Mouse (Mus musculus): ENCODE measurements around the gene Prrt1.

The Prrt1 gene

DNA sequence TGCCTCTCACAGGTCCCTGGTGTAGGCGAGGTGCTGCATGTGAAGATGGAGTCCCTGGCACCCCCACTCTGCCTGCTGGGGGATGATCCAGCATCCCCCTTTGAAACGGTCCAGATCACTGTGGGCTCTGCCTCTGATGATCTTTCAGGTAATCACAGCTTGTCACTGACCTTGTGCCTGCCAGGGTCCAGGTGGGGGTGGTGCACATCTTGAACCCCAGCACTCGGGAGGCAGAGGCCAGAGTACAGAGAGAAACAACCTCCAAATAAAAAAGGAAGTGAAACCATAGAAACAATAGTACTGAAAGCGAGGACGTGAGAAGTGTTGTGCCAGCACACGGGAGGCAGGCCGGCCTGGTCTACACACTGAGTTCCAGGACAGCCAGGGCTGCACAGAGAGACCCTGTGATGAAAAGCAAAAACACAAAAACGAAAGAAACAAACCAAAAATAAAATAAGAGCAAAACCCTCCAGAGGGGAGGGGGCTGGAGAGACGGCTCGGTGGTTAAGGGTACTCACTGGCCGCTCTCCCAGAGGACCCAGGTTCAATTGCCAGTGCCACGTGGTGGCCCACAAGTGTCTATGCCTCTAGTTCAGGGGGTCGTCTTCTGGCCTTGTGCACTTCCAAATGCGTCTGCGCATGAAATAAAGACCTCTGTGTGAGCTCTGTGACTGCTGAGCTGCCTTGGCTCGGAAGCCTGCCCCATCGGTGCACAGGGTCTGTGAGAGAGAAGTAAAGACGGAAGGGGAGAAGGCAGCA lies 20.0 kb downstream of the Prrt1 start:
- no peak for DNase-seq (ENCODE audit: low spot score)

DNA sequence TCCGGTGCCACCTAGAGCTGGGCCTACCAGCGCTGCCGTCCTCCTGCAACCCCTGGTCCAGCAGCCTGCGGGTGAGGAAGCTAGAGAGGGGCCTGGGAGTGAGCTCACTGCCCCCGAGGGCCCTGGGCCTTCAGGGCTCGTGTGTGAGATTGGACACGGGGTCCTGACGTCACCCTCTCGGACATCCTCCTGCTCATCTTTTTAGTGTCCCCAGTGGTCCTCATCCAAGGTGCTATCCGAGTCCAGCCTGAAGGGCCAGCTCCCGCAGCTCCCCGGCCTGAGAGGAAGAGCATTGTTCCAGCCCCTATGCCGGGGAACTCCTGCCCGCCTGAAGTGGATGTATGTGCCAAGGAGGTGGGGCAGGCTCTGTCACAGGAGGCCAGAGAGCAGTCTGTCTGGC lies 21.4 kb downstream of the Prrt1 start:
- DNase-seq (ENCODE audit: low spot score) = no peak

DNA sequence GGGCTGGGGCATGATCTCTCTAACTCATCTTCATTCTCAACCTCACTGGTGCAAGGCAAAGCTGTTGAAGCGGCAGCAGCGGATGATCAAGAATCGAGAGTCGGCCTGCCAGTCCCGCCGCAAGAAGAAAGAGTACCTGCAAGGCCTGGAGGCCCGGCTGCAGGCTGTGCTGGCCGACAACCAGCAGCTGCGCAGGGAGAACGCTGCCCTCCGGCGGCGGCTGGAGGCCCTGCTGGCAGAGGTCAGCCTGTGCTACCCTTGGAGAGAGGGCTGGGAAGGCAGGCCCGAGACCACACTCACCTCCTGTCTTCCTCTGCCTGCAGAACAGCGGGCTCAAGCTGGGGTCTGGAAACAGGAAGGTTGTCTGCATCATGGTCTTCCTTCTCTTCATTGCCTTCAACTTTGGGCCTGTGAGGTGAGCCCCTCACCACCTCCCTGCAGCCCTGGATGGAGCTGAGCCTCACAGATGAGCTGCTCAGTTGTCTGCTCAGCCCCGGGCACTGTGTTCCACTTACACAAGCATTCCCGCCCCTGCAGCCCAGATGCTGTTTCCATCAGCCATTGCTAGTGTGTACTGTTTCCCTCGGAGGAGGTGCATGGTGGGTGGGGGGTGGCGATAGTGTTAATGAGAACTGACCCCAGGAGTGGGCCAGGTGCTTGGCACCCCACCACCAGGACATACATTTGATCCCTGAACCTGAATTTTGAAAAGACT lies 22.3 kb downstream of the Prrt1 start:
- DNase-seq (ENCODE audit: low spot score) = peak; percentile 77

DNA sequence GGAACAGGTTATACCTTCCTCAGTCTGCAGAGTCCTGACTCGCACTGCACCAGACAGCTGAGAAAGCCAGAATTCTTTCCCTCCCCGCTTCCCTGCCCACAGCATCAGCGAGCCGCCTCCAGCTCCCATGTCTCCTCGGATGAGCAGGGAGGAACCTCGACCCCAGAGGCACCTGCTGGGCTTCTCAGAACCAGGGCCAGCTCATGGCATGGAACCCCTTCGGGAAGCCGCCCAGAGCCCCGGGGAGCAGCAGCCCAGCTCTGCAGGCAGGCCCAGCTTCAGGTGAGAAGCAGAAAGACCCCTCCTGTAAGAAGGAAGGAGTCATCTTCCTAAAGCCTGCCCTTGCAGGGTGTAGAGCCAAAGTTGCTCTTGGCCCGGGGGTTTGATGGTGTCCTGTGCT lies 23.2 kb downstream of the Prrt1 start:
- DNase-seq (ENCODE audit: low spot score) = no peak

DNA sequence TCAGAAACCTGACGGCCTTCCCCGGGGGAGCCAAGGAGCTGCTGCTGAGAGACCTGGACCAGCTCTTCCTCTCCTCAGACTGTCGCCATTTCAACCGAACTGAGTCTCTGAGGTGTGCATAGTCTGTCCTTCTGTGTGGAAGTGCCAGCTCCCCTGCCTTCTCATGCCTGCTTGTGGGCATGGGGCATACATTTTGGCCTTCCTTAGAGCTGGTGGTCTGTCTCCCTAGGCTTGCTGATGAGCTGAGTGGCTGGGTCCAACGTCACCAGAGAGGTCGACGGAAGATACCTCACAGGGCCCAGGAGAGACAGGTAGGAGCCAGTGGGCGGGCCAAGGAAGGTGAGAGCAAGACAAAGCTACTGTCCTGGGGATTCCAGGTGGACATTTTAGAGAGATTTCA lies 23.7 kb downstream of the Prrt1 start:
- no peak for DNase-seq (ENCODE audit: low spot score)

DNA sequence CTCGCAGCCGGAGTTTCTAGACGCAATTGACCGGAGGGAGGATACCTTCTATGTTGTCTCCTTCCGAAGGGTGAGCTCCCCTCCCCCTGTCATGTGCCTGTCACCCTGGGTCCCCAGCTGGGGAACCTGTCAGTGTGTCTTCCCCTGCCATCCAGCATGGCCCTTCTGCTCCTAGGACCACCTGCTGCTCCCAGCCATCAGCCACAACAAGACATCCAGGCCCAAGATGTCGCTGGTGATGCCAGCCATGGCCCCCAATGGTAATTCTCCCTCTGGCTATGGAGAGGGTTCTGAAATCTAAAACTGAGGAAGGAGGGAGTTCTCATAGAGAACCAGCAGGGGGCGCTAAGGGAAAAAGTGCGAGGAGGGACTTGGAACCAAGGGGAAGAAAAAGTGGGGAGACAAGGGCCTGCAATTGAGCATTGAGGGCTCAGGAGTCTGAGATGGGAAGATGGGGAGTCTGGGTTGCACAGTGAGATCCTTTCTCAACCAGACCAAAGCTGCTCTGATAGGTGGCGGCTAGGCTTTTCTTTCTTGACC lies 24.5 kb downstream of the Prrt1 start:
- DNase-seq (ENCODE audit: low spot score) = peak; percentile 78

DNA sequence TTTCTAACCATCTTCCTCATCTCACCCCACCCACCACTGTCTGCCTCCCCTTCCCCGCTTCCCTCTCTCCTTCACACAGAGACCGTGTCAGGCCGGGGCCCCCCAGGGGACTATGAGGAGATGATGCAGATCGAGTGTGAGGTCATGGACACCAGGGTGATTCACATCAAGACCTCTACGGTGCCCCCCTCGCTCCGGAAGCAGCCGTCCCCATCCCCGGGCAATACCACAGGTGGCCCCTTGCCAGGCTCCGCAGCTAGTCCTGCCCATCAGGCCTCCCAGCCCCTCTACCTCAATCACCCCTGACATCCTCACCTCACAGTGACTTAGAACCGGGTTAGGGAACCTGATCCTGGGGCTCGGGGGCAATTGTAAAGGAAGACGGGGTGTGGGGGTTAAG lies 25.1 kb downstream of the Prrt1 start:
- DNase-seq (ENCODE audit: low spot score) = peak; percentile 49

DNA sequence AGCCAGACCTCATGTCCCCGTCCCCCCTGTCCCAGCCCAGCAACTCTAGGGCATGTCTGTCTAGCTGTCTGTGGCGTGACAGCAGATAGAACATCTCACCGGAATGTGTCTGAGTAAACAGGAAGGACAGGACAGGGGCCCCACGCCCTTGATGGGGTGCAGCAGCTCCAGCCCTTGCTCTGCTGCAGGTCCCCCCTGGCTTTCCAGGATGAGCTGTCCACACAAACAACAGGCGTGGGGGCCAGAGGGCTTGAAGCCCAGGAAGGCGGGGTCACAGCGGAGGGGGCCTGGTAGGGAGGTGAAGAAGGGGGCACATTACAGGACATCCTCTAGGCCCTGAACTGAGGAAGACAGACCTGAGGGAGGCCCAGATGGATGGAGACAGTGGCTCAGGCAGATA lies 25.8 kb downstream of the Prrt1 start:
- DNase-seq (ENCODE audit: low spot score) = peak; percentile 29

DNA sequence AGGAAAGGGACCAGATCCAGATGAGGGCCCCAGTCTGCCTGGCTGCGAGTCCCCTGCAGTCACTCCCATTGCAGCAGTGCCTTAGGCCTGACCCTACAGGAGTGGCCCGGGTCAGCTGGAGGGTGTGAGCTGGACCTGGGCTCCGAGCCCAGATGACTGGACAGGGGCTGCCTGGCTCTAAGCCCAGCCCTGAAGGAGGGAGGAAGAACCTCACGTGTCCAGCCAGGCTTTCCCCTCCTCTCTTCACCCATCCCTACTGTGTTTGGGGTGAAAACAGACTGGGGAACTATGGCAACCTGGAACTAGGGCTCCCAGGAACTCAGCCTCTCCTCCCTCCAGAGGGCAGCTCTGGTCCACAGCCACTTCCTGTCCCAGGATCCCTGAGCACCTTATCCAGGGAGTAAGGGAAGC lies 26.3 kb downstream of the Prrt1 start:
- DNase-seq (ENCODE audit: low spot score) = peak; percentile 98

DNA sequence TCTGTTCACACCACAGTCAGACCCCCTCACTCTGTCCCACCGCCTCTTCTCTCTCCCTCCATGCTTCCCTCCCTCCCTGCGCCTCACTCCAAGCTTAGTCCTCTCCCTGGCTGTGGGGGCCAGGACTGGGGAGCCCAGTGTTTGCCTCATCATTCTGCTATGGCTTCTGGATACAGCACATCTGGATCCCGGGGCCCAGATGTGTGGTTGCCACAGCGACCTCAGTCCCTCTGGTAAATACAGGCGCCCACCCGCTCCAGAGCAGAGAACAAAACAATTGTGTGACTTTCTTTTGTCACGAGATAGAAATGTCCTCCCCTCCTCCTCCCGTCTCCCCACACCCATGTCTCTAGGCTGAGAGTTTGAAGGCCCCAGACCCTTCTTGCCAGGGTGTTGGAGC lies 27.3 kb downstream of the Prrt1 start:
- DNase-seq (ENCODE audit: low spot score) = no peak

DNA sequence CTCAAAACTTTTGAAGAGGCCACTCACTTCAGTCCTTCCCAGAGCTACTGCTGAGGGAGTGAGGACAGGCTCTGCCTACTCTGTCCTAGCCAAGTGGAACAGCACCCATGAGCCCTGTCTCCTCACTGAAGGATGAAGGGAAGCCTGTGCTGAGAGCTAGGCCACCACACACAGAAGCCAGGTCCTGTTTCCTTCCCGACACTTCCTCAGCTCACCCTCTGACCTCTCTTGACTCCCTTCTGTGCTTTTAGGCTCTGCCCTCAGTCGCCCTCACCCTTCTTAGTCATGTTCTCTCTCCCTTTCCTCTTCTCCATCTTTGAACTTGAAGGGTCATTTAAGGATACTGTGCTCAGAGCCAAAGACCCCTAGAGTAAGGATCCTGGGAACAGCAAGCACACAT lies 27.9 kb downstream of the Prrt1 start:
- no peak for DNase-seq (ENCODE audit: low spot score)

DNA sequence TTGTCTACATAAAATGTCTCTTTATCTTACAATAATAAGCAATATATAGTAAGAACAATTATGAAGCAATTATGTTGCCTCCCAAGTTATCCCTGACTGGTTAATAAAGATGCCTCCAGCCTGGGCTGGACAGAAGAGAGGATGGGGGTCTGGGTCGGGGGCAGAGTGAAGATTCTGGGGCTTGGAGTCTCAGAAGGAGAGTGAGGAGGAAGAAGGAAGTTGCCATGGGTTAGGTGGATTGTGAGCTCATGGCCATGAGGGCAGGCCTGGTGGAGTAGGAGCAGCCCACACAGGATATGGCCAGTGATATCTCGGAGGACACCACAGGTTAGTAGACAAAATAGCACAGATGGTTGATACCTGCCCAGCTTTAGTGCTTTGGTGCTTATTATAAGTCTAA lies 28.8 kb downstream of the Prrt1 start:
- no peak for DNase-seq (ENCODE audit: low spot score)

DNA sequence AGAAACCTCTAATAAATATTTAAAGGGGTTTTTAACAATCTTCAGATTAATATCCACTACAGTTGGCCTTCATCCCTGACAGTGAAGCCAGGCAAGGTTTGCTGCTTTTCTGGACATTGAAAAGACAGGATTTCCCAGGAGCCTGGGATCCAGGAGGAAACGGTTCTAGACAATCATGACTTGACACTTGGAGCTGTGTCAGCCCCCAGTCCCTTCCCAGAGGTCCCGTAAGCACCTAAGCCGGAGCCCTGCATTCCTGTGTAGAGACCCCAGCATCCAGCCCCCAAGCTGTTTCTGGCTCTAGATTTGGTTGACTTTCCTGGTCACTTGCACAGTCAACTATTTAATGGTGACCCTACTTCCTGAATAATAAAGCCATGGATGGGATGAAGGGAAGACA lies 29.3 kb downstream of the Prrt1 start:
- DNase-seq (ENCODE audit: low spot score) = no peak

DNA sequence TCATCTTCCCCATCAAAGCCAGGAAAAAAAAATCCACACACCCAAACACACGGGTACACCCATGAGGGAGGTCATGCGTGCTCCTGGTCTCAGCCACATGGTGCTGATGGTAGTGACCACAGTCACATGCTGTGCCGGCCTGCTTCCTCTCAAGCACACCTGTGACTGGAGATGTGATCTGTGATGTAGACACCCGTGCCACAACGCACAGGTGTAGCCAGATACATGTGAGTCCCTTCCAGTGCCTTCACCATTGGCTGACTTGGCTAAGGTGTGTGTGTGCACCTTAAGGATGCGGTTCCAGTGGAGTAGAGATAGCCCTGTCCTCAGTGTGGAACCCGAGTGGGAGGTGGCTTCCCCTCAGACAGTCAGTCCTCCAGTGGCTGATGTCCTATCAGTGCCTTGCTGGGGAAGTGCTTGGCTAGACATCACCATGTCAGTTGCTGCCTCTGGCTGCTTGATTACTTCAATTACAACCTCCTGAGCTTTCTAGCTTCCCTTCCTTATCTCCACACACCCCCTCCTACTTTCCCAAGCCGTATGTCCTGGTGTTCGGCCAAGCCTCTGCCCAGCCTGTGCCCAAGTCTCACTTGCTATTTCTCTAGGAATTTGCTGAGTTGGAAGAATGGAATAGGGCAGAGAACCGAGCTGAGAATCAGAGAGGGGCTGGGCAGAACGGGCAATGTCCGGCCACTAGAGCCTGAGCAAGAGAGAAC lies 30.0 kb downstream of the Prrt1 start:
- DNase-seq (ENCODE audit: low spot score) = peak; percentile 18

DNA sequence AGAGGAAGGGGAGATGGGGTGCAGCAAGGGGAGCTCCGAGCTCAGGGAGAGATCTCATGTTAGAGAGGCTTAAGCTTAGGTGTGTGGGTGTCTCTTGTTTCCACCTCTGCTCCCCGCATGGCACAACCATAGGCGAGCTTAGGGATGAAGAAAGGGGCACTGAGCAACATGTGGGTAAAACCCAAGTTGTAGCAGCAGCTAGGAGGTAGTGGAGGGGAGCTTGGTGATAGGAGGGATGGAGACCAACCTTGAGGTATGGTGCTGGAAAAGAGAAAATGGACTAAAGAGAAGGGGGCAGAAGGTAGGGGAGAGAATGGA lies 30.5 kb downstream of the Prrt1 start:
- no peak for DNase-seq (ENCODE audit: low spot score)

DNA sequence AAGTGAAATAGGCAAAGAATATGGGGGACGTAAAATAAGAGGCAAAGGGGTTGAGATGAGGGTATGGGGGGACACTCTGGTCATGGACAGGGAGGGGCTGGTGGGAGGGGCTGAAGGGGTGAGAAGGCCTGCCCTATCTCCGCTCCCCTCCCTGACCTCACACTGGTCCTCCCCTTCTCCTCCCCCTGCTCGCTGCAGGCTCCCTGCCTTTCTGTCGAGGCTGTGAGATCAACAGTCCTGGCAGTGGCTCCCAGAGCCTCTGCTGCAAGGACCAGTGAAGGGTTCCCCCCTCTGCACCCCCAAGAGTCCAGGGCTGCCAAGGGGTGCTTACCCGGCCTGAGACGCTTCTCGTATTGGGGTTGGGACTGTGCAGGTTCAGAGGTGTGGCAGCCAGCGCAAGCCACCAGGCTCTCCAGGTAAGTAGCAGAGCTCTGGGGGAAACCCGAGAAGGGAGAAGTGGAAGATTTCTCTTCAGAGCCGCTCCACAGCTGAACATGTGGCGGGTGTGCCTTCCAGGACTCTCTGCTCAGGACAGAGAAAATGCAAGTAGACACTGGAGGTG lies 31.0 kb downstream of the Prrt1 start:
- DNase-seq (ENCODE audit: low spot score) = peak; percentile 18

DNA sequence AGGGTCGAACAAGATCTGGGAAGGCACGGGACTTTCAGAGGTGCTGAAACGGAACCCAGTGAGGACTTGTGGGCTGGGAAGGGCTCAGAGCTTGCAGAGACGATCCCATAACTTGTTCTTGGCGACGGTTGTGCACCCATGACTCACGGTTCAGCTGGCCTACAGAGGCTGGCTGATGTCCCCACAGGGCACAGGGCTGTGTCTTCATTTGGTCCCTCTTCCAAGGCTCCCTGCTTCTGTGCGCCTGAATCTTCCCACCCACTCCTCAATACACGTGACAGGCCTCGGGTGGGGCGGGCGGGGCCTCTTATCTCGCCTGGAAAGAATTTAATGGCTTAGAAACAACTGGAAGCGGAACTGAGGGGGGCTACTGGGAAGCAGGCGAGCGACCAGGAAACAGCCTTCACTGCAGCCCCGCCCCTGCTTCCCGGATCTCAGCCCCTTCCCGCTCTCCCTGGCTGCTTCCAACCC lies 31.8 kb downstream of the Prrt1 start:
- DNase-seq (ENCODE audit: low spot score) = peak; percentile 41

DNA sequence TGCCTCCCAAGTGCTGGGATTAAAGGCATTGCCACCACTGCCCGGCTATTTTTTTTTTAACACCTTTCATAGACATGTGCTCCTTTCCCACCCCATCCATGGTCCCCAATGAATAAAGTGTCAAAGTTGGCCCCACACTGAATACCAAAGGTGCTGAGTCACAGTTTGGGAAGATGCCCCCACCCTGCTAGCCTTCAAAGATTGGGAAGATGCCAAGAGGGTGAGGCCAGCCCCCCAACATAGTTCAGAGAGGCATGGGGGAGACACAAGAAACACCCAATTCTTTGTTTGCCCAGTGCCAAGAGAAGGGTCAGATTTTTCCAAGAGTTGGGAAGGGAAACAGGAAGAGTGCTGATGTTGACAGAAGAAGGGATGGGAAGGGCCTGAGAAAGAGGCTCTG lies 33.1 kb downstream of the Prrt1 start:
- DNase-seq (ENCODE audit: low spot score) = no peak

DNA sequence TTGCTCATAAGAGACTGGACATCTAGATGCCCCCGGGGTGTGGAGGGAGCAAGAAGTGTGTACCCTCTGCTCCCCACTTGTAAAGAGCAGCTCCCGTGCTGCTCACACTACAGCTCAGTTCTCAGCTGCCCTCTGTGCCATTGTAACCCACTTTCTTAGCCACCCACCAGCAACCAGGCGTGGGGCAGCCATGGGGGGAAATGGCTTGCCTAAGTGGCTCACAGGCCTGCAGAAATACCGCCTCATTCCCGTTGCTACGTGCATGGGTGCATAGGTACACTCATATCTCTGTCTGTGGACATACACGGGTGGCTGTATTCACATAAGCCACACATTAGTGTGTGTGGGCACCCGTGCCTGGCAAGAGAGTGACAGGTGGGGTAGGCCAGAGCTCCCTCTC lies 33.6 kb downstream of the Prrt1 start:
- no peak for DNase-seq (ENCODE audit: low spot score)

DNA sequence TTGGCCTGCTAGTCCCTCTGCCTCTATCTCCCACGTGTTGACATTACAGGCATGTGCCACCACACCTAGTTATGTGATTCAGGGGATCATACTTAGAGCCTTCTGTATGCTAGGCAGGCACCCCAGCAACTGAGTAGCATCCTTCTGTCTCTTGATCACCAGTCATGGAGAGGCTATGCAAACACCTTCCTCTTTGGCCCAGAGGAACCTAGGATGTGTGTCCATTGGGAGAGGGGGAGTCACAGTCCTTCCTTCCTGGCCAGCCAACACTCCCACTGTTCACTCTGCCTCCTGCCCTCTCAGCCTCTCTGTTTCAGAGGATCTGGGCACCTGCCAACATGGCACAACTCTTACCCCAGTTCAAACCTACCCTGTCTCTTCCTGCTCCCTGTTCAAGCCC lies 34.2 kb downstream of the Prrt1 start:
- DNase-seq (ENCODE audit: low spot score) = no peak

DNA sequence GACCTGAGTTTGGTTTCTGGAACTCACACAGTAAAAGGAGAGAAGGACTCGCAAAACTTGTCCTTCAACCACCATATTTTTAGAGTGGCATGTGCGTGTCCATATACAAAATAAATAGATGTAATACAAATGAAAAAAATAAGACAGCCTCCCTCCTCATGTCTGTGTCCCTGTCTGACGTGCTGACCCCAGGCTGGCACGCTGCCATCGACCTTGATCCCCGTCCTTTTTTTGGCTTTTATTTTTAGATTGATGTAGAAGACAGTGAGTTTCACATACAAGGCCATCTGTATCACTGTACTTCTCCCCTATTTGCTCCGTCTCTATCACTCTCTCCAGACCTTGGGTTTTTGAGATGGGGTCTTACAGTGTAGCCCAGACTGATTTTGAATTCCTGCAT lies 35.1 kb downstream of the Prrt1 start:
- no peak for DNase-seq (ENCODE audit: low spot score)

DNA sequence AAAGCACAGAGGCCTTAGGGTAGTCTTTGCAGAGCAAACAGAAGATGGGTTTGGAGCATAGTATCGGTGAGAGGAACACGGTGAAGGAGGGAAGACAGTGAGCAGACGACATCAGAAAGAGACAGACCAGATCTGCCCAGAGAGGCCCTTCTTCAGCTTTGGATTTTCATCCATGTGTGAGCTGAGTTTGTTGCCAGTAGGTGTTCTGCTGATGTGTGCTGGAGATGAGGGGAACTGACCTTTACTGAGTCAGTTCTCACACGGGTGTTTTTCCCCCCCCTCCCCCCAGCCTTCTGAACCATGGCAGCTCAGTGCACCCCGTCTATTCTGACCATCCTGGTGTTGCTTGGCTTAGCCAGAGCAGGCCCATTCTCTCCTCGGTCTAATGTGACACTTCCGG lies 40.9 kb downstream of the Prrt1 start, which contains the start of gene Tnxb:
Gene Tnxb (plus strand): TSS at position 301 of the 400 bp plus-strand sequence.
- no peak for DNase-seq (ENCODE audit: low spot score)
